Mouse (Mus musculus): ENCODE measurements around the gene Trim38. TPM values are rescaled to one million over a fixed set of nuclear protein-coding genes. Genes with fewer than 3 reads are reported as not detected.

Trim38 gene
- polyA plus RNA-seq, 1 experiment from 2014 or later, result 0.12 TPM

GRCm38 (mm10) chr13:23834836-23835235 is 65.1 kb downstream of the Trim38 start:
- Histone ChIP-seq H3K27ac (ENCODE audit: low read depth) (no peak overlapping the region), H3K27me3 (replicated peaks; ENCODE audit: control insufficient read depth, insufficient read depth, low read length) (no peaks in the 10 kb centered on the region), H3K4me3 (ENCODE audit: low read depth, low read length) (no peak overlapping the region), H3K9me3 (ENCODE audit: control insufficient read depth, low read length) (no peaks in the 10 kb centered on the region), H3K4me1 (replicated peaks; ENCODE audit: control insufficient read depth, insufficient read depth, low read length) (no peaks in the 10 kb centered on the region), H3K9ac (ENCODE audit: low read length) (no peak overlapping the region), H3K36me3 (ENCODE audit: control insufficient read depth, insufficient read depth, low read length) (no peaks in the 10 kb centered on the region), H3K4me2 (ENCODE audit: low read length) (no peak overlapping the region)
- WGBS, result 92% methylated on average over 5 of the region's 5 CpGs
- no peak for ATAC-seq (replicated peaks; ENCODE audit: low FRiP score, low TSS enrichment, low read depth)
- no peak for DNase-seq (ENCODE audit: low spot score)

DNA sequence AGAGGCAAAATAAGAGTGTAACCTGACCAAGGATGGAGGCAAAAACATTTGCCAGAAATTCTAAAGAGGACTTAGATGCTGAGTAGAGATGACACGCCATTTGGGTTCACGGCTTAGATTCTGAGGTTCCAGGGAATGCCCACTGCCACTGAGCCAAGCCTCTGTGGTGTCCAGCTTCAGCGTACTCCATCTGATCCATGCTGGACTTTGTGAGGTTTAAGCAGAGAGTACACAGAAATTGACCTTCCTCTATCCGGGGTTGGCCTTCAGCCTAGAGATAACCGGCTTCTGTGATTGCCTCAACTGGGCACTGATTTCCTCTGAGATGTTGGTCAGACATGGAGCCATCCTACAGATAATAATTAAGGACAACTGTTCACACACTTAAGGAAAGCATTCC is 66.9 kb downstream of the Trim38 start:
- H3K27ac ChIP-seq (ENCODE audit: low read depth), result no peak overlapping the region
- WGBS, result 93% methylated on average over 5 of the region's 5 CpGs
- no peak for ATAC-seq (replicated peaks; ENCODE audit: low FRiP score, low TSS enrichment, low read depth)

DNA sequence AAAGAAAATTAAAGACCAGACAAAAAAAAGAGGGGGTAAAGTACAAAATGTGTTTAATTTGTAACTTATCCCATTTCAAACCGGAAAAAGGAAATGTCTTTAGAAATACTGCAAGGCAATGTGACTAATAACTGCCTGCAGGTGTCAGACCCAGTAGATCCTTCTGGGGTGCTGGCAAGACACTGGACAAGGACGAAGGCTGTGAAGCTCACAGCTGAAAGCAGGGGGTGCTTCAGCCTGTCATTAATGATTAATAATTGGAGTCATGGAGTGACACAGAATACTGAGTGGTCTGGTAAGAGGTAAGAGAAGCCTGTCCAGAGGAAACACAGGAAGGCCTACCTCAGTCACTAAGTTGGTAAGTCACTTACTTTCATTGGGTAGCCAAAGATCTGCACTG is 69.6 kb downstream of the Trim38 start, which contains the start of gene Slc17a3:
Slc17a3 (plus strand) TSS at position 127 of the 400 bp plus-strand sequence.
- ATAC-seq (replicated peaks; ENCODE audit: low FRiP score, low TSS enrichment, low read depth), result no peak
- H3K27ac ChIP-seq (ENCODE audit: low read depth), result no peak within 1 kb of the TSS
- H3K4me3 ChIP-seq (ENCODE audit: low read depth, low read length), result no peak within 1 kb of the TSS
- no peak within 1 kb of the TSS for H3K4me2 ChIP-seq (ENCODE audit: low read length)
- H3K9me3 ChIP-seq (ENCODE audit: control insufficient read depth, low read length), result no peaks in the 10 kb centered on the region
- DNase-seq (ENCODE audit: low spot score), result no peak
- H3K27me3 ChIP-seq (replicated peaks; ENCODE audit: control insufficient read depth, insufficient read depth, low read length), result no peaks in the 10 kb centered on the region
- no peak within 1 kb of the TSS for H3K9ac ChIP-seq (ENCODE audit: low read length)
- no peaks in the 10 kb centered on the region for H3K4me1 ChIP-seq (replicated peaks; ENCODE audit: control insufficient read depth, insufficient read depth, low read length)
- 73% methylated on average over 2 of the region's 2 CpGs for WGBS
- no peaks in the 10 kb centered on the region for H3K36me3 ChIP-seq (ENCODE audit: control insufficient read depth, insufficient read depth, low read length)

More for the DNA sequence above, 66.9 kb downstream of the Trim38 start:
- DNase-seq (ENCODE audit: low spot score), result no peak
- H3K27me3 ChIP-seq (replicated peaks; ENCODE audit: control insufficient read depth, insufficient read depth, low read length), result no peaks in the 10 kb centered on the region
- no peak overlapping the region for H3K9ac ChIP-seq (ENCODE audit: low read length)
- no peak overlapping the region for H3K4me2 ChIP-seq (ENCODE audit: low read length)
- H3K36me3 ChIP-seq (ENCODE audit: control insufficient read depth, insufficient read depth, low read length), result no peaks in the 10 kb centered on the region
- H3K4me3 ChIP-seq (ENCODE audit: low read depth, low read length), result no peak overlapping the region
- no peaks in the 10 kb centered on the region for H3K9me3 ChIP-seq (ENCODE audit: control insufficient read depth, low read length)
- no peaks in the 10 kb centered on the region for H3K4me1 ChIP-seq (replicated peaks; ENCODE audit: control insufficient read depth, insufficient read depth, low read length)

Small RNA genes within 50 kb of the gene (microRNA-seq; reads per million reads assigned to microRNA genes)
- gene Gm44314, result not detected
- not detected for gene Gm44484

Other genes with a start within 250 kb of the Trim38 start
- 6.5 and 6.9 TPM in 2 replicates for gene Hist1h4h, start 238.9 kb upstream of the Trim38 start, polyA plus RNA-seq (2014; fragmentation: Nextera tagmentation; extraction: Ambion mirVana)
- gene Hist1h2af, start 236.0 kb upstream of the Trim38 start, polyA plus RNA-seq (2014; fragmentation: Nextera tagmentation; extraction: Ambion mirVana), result 12.1 and 15.7 TPM in 2 replicates
- gene Hist1h3g, start 234.5 kb upstream of the Trim38 start, polyA plus RNA-seq (2014; fragmentation: Nextera tagmentation; extraction: Ambion mirVana), result 6.1 and 8.1 TPM in 2 replicates
- 0.47 and 1.1 TPM in 2 replicates for gene Hist1h2bh, start 226.5 kb upstream of the Trim38 start, polyA plus RNA-seq (2014; fragmentation: Nextera tagmentation; extraction: Ambion mirVana)
- 1.1 and 1.2 TPM in 2 replicates for gene Hist1h3f, start 225.9 kb upstream of the Trim38 start, polyA plus RNA-seq (2014; fragmentation: Nextera tagmentation; extraction: Ambion mirVana)
- 1.3 and 1.4 TPM in 2 replicates for gene Hist1h4f, start 218.3 kb upstream of the Trim38 start, polyA plus RNA-seq (2014; fragmentation: Nextera tagmentation; extraction: Ambion mirVana)
- 0.64 and 0.90 TPM in 2 replicates for gene Hist1h1d, start 216.7 kb upstream of the Trim38 start, polyA plus RNA-seq (2014; fragmentation: Nextera tagmentation; extraction: Ambion mirVana)
- gene Hist1h3e, start 207.5 kb upstream of the Trim38 start, polyA plus RNA-seq (2014; fragmentation: Nextera tagmentation; extraction: Ambion mirVana), result 9.3 and 9.7 TPM in 2 replicates
- gene Hist1h2ae, start 198.7 kb upstream of the Trim38 start, polyA plus RNA-seq (2014; fragmentation: Nextera tagmentation; extraction: Ambion mirVana), result 106 and 114 TPM in 2 replicates
- gene Hist1h2bg, start 198.5 kb upstream of the Trim38 start, polyA plus RNA-seq (2014; fragmentation: Nextera tagmentation; extraction: Ambion mirVana), result 6.1 and 7.6 TPM in 2 replicates
- gene Hist1h2bf, start 195.7 kb upstream of the Trim38 start, polyA plus RNA-seq (2014; fragmentation: Nextera tagmentation; extraction: Ambion mirVana), result 7.0 and 7.1 TPM in 2 replicates
- 2.2 and 4.2 TPM in 2 replicates for gene Hist1h2ad, start 195.5 kb upstream of the Trim38 start, polyA plus RNA-seq (2014; fragmentation: Nextera tagmentation; extraction: Ambion mirVana)
- 9.6 and 12.5 TPM in 2 replicates for gene Hist1h3d, start 194.2 kb upstream of the Trim38 start, polyA plus RNA-seq (2014; fragmentation: Nextera tagmentation; extraction: Ambion mirVana)
- gene Hist1h4d, start 188.3 kb upstream of the Trim38 start, polyA plus RNA-seq (2014; fragmentation: Nextera tagmentation; extraction: Ambion mirVana), result 111 and 114 TPM in 2 replicates
- gene Hist1h2be, start 148.8 kb upstream of the Trim38 start, polyA plus RNA-seq (2014; fragmentation: Nextera tagmentation; extraction: Ambion mirVana), result 1.5 and 1.9 TPM in 2 replicates
- 16.6 and 19.2 TPM in 2 replicates for gene Hist1h1e, start 147.4 kb upstream of the Trim38 start, polyA plus RNA-seq (2014; fragmentation: Nextera tagmentation; extraction: Ambion mirVana)
- 1.4 and 1.6 TPM in 2 replicates for gene Hist1h2ac, start 86.0 kb upstream of the Trim38 start, polyA plus RNA-seq (2014; fragmentation: Nextera tagmentation; extraction: Ambion mirVana)
- 46.3 and 57.5 TPM in 2 replicates for gene Hist1h2bc, start 85.7 kb upstream of the Trim38 start, polyA plus RNA-seq (2014; fragmentation: Nextera tagmentation; extraction: Ambion mirVana)
- gene Hist1h1t, start 74.1 kb upstream of the Trim38 start, polyA plus RNA-seq (2014; fragmentation: Nextera tagmentation; extraction: Ambion mirVana), result 0.27 TPM in 1 of 2 replicates, not detected in the other
- 6.7 and 10.4 TPM in 2 replicates for gene Hist1h4c, start 71.5 kb upstream of the Trim38 start, polyA plus RNA-seq (2014; fragmentation: Nextera tagmentation; extraction: Ambion mirVana)
- 7.2 and 7.8 TPM in 2 replicates for gene Hfe, start 59.1 kb upstream of the Trim38 start, polyA plus RNA-seq (2014; fragmentation: Nextera tagmentation; extraction: Ambion mirVana)
- 24.4 and 30.8 TPM in 2 replicates for gene Hist1h1c, start 31.1 kb upstream of the Trim38 start, polyA plus RNA-seq (2014; fragmentation: Nextera tagmentation; extraction: Ambion mirVana)
- 6.9 and 7.9 TPM in 2 replicates for gene Hist1h3c, start 24.3 kb upstream of the Trim38 start, polyA plus RNA-seq (2014; fragmentation: Nextera tagmentation; extraction: Ambion mirVana)
- 2.5 and 5.0 TPM in 2 replicates for gene Hist1h2bb, start 23.2 kb upstream of the Trim38 start, polyA plus RNA-seq (2014; fragmentation: Nextera tagmentation; extraction: Ambion mirVana)
- 49.6 and 49.8 TPM in 2 replicates for gene Hist1h2ab, start 18.8 kb upstream of the Trim38 start, polyA plus RNA-seq (2014; fragmentation: Nextera tagmentation; extraction: Ambion mirVana)
- 13.9 and 15.5 TPM in 2 replicates for gene Hist1h3b, start 17.6 kb upstream of the Trim38 start, polyA plus RNA-seq (2014; fragmentation: Nextera tagmentation; extraction: Ambion mirVana)
- gene Hist1h4b, start 12.9 kb upstream of the Trim38 start, polyA plus RNA-seq (2014; fragmentation: Nextera tagmentation; extraction: Ambion mirVana), result 3.9 and 6.4 TPM in 2 replicates
- gene Hist1h4a, start 8.7 kb upstream of the Trim38 start, polyA plus RNA-seq (2014; fragmentation: Nextera tagmentation; extraction: Ambion mirVana), result 0.65 and 1.3 TPM in 2 replicates
- 8.4 and 10.0 TPM in 2 replicates for gene Hist1h3a, start 7.5 kb upstream of the Trim38 start, polyA plus RNA-seq (2014; fragmentation: Nextera tagmentation; extraction: Ambion mirVana)
- gene Hist1h1a, start 6.2 kb upstream of the Trim38 start, polyA plus RNA-seq (2014; fragmentation: Nextera tagmentation; extraction: Ambion mirVana), result 3.1 and 4.2 TPM in 2 replicates
- 0.05 TPM in 1 of 2 replicates, not detected in the other for gene Slc17a2, start 37.1 kb downstream of the Trim38 start, polyA plus RNA-seq (2014; fragmentation: Nextera tagmentation; extraction: Ambion mirVana)
- gene Slc17a3, start 69.5 kb downstream of the Trim38 start, polyA plus RNA-seq (2014; fragmentation: Nextera tagmentation; extraction: Ambion mirVana), result 0.04 and 0.08 TPM in 2 replicates
- 0.31 and 0.53 TPM in 2 replicates for gene Slc17a1, start 97.8 kb downstream of the Trim38 start, polyA plus RNA-seq (2014; fragmentation: Nextera tagmentation; extraction: Ambion mirVana)
- gene Slc17a4, start 145.1 kb downstream of the Trim38 start, polyA plus RNA-seq (2014; fragmentation: Nextera tagmentation; extraction: Ambion mirVana), result 14.7 and 17.5 TPM in 2 replicates
- not detected in 2 replicates for gene Hist1h2ba, start 164.2 kb downstream of the Trim38 start, polyA plus RNA-seq (2014; fragmentation: Nextera tagmentation; extraction: Ambion mirVana)
- not detected in 2 replicates for gene Hist1h2aa, start 164.5 kb downstream of the Trim38 start, polyA plus RNA-seq (2014; fragmentation: Nextera tagmentation; extraction: Ambion mirVana)
- gene Scgn, start 221.3 kb downstream of the Trim38 start, polyA plus RNA-seq (2014; fragmentation: Nextera tagmentation; extraction: Ambion mirVana), result 1.6 and 4.5 TPM in 2 replicates